Mouse (Mus musculus) G1E (cell line): Measurements from ENCODE around the gene Cacna1c.

Experiments used
- CTCF ChIP-seq: IDR thresholded peaks from 2 replicates; pipeline ENCODE4 v1.5.1; 2012; ENCODE audit warnings: low read depth, low read length, inconsistent platforms, mixed read lengths
- GATA1 ChIP-seq: IDR thresholded peaks from 2 replicates; pipeline ENCODE4 v1.6.1; 2012; ENCODE audit warnings: borderline replicate concordance, low read length, inconsistent platforms, mixed read lengths
- GATA2 ChIP-seq: IDR thresholded peaks from 2 replicates; pipeline ENCODE4 v1.6.1; 2012; ENCODE audit warnings: low read depth, low read length, inconsistent platforms, borderline replicate concordance
- TAL1 ChIP-seq: conservative IDR thresholded peaks from 2 replicates; pipeline ENCODE4 v1.6.1; 2012; ENCODE audit warnings: low read depth, low read length, inconsistent platforms, mixed read lengths

- TF ChIP-seq CTCF (no peak), GATA1 (no peak), TAL1 (no peak), GATA2 (no peak)
Measured at GRCm38 (mm10) chr6:119187631-119188030, 8.6 kb downstream of the Cacna1c start.
